Mouse (Mus musculus) liver, adult (tissue): ENCODE results near the gene Synpo2l.
A peak's percentile ranks its signal among the peaks of the same experiment; 100 is the strongest.

Experiments
- GATA4 ChIP-seq: IDR thresholded peaks from 2 replicates; pipeline ENCODE4 v1.6.1; 2014; ENCODE audit warnings: mild to moderate bottlenecking, low read length; ENCODE audit not compliant: insufficient replicate concordance

The Synpo2l gene

DNA sequence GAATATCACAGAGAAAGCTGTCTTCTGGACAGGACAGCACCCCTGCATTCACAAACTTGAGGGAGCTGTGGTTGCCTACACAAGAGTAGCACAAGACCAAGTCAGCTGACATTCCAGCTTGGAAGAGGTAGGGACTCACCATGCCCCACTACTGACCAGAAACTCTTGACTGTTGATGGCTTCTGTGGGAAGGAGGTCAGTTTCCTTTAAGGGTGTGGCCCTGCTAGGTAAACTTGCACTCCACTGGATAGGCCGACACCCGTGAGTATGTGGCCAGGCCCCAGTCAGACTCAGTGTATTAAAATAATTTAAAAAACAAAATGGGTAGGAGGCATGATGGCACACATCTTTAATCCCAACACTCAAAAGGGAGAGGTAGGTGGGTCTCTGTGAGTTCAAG, 32.6 kb downstream of the Synpo2l start:
- no peak for TF ChIP-seq GATA4

DNA sequence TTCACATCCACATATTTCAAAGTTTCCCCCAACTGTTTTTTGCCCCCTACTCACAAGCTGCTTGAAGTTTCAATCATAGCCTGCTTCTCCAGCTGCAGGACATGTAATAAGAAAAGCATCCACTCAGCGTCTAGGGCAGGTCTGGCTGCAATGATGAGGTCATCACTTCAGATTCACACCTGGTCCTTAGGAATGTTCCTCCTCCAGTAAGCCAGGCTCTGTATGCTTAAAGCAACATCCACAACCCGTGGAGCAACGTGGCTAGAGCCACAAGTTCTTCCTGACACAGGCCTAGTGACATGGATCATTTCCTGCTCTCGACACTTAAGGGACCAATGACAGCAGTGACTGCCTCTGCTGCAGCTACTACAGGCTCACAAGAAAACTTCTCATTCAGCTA, 36.9 kb downstream of the Synpo2l start:
- TF ChIP-seq GATA4 = no peak

DNA sequence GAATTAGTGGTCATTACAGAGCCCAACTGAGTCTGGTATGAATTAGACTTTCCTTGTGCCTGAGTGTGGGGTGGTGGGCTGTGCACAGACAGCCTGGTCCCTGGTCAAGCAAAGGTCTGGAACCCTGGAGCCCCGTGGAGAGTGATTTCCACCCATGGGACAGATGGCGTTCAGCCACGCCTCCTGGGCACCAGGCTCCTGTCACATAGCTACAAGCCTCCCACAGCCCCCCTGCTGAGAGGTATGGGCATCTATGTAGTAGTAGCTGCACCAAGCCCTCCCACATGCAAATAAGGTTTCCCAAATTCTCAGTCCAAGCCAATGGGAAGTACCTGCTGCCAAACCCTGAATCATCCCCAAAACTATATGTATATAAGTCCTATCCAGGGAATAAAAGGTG, 41.2 kb downstream of the Synpo2l start:
- TF ChIP-seq GATA4 = no peak

DNA sequence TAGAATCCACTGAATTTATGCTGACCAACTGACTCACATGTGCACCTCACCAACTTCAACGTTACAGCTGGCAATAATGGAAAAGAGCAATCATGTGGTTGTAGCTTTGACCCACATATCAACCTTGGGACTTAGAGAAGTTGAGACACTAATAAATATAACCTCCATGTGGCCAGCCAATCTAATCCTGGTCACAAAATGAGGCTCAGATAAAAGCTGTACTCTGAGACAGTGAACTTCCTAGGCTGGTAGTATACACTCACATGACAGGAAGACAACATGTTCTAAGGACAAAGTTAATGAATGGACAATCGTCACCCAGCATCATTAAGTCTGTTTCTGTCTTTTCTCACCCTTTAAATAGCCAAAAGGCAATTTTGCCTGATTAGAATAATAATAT, 41.7 kb downstream of the Synpo2l start:
- 0 out of 2 replicates have a peak, but pooled peaks have one; percentile 12 for TF ChIP-seq GATA4

DNA sequence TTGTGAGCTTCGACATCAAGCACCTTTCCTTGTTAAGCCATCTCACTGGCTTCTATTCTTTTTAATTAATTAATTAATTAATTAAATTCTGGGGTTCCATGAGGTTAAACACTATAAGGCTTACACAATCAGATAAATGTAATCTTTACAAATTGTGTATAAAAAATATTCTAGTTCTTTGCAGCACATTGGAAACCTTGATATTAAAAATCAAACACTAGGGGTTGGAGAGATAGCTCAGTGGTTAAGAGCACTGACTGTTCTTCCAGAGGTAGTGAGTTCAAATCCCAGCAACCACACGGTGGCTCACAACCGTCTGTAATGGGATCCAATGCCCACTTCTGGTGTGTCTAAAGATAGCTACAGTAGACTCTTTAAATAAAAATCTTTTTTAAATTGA, 45.2 kb downstream of the Synpo2l start:
- no peak for TF ChIP-seq GATA4

DNA sequence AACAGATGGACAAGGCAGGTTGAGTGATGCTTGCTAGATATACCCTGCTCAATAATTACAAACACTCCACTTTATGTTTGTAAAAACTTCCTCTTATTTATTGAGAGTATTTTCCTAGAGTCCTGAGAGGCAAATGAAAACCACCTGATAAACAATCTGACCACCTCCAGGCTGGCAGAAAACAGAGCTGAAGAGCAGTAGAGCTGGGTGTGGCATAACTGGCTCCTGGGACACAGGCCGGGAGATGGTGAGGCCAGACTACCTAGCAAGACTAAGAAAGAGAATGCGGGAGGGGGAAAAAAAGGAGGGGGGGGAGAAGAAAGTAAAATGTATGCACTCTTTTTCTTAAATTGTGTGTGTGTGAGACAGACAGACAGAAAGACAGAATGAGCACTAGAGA, 45.7 kb downstream of the Synpo2l start:
- no peak for TF ChIP-seq GATA4

DNA sequence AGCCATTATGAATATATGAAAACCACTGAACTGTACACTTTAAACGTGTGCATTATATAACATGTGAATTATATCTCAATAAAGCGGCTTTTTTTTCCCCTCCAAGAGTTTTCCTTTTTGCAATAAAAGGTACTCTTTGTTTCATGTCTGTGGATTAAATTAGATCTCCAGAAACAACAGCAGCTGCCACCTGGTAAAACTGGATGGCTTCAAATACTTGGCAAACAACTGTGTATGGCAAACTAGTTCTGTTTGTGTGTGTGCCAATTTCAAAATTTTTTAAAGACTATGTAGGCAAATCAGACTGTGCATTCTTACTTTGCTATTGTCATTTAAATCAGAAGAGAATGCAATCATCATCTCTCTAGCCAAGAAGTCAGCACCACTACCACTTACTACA, 46.3 kb downstream of the Synpo2l start:
- TF ChIP-seq GATA4 = no peak

DNA sequence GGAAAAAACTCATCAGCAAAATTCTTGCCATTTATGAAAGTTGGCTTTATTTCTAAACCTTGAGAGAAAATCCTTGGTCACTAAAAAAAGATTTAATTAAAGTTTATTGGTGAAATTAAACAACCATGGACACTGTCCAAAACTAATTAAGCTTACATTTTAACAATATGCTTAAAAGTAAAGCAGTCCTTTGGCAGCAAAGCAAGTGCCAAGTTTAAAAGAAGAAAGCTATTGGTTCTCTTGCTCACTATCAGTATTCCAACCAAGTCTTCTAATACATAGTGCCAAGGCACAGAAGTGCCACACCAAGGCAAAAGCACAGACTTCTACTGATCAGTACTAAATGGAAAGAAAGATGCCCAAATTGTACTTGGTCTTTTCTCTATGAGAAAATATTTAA, 49.0 kb downstream of the Synpo2l start:
- TF ChIP-seq GATA4 = no peak

DNA sequence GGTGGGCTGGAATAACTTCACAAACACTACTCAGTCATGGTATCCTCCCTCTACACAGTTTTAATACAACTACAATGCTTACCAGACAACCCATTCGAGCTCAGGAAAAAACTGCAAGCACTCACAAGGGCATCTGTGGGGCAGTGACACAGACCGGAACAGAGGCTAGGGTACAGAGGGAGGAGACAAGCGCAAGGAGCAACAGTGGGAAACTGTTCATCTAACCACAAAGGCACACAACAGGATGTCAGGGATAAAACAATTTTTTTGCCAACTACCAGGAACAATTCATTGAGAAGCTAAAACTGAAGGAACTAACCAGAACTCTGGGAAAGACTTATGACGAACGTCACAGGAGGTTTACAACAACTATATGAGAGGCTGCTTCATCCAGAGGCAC, 49.9 kb downstream of the Synpo2l start:
- TF ChIP-seq GATA4 = peak; percentile 34; the same call in 1 of the 2 replicates

DNA sequence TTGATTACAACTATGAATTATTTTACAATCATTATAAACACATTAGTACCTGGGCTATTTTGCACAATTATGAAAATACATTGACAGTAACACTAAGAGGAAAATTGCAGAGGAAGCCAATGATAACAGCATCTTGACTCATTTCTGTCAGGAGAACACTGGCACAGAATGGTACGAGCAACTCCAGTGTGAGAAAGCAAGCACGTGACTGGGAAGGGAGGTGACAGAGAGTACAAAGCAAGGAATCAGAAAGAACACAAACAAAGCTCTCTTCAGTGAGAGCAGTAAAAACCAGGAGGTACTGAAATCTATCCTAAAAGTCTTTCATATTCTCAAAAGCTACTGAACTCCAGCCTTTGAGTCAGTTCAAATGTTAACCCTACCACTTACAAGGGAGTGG, 51.7 kb downstream of the Synpo2l start:
- no peak for TF ChIP-seq GATA4

DNA sequence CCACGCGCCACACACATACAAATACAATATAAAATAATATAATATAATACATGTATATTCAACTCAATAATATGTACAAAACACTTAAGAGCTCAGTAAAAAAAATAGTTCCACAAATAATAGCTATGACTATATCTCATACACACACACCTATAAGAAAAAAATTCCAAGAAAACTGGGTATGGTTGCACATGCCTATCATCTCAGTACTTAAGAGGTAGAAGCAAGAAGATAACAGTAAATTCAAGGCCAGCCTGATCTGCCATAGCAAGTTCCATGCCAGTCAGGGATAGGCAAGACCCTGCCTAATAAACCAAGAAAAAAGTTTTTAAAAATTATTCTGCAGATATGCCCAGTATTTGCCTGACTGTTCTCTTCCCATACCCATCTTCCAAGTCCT, 53.1 kb downstream of the Synpo2l start:
- no peak for TF ChIP-seq GATA4

DNA sequence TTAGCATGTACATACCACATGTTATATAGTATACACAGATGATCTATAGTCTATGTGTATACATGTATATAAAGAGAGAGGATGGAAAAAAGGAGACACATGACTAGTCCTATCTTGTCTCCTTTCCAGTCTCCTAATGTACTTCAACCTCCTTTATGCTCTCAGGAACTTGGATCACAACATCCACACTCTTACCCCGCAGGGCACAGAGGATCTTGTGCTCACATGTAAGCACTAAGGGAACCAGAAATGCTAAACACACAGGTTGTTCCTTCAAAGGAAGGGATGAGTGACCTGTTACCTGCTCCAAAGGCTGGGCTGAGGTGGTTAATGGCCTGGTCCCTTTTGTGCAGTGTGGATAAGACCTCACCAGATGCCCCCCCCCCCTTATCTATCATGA, 55.3 kb downstream of the Synpo2l start:
- no peak for TF ChIP-seq GATA4

DNA sequence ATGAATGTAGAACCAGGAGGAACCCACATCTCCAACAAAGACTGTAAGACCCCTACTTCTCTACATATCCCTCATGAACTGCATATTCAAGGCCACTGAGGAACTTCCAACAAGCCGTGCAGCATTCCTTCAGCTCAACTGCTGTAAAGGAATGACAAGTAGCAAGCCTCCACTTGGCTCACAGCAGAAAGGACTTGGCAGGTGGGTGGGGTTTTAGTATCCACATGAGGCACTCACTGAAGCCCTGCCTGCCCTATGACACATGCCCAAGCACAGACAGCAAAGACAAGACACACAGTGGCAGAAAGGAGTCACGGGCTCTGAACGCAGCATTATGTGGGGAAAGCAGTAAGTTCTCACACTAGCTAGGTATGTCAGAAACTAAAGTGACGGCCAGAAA, 58.0 kb downstream of the Synpo2l start:
- TF ChIP-seq GATA4 = no peak

DNA sequence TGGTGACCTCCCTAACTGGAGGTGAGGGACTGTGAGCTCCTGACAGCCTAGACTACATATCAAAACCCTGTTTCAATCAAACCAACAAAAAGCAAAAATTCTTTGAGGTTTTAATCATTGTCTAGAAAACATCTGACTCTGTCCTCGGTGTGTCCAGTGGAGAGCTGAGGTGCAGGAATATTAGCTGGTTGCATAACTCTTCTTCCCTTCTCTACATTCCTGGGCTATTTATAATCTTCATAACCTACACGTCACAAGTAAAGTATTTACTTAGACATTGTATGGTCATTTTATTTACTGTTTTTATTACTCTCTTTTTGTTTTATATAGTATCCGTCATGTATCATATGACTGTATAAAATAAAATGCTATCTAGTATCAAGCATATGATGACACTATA, 58.6 kb downstream of the Synpo2l start:
- TF ChIP-seq GATA4 = no peak
